Mouse (Mus musculus) cerebellum, adult 2 months (tissue): ENCODE data around the gene Cep57l1.

Experiments used
- CTCF ChIP-seq: fragments of 200-500 bp; IDR thresholded peaks from 2 replicates; pipeline ENCODE4 v1.5.1; 2011; ENCODE audit warnings: low read depth, mild to moderate bottlenecking, control low read depth, low read length, moderate library complexity, borderline replicate concordance; ENCODE audit not compliant: insufficient read depth
- POLR2A ChIP-seq: fragments of 200-500 bp; IDR thresholded peaks from 2 replicates; pipeline ENCODE4 v1.6.1; 2011; ENCODE audit warnings: low read length, control low read depth, borderline replicate concordance; ENCODE audit not compliant: insufficient read depth

DNA sequence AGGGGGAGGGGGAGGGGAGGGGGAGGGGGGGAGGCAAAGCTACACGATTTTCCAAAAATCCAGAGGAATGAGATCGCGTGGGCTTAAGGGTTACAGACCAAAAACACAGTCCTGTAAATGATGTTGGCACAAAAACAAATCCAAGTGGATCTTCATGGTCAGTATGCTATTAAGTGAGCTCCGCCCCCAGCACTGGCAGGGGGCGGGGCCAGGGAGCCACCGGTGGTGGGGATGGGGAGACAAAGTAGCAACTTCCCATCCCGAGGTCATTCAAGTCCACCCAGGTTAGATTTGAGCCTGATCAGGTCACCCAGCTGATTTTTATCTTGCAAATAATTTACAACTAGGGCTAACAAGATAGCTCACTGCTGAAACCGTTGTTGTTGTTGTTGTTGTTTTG is 132.3 kb downstream of the Cep57l1 start:
- TF ChIP-seq POLR2A (no peak), CTCF (no peak)
